Mouse (Mus musculus) central nervous system, embryonic 11.5 days (tissue): ENCODE measurements around the gene Traf3ip2. TPM values are rescaled to one million over a fixed set of nuclear protein-coding genes. Genes with fewer than 3 reads are reported as not detected.

Experiments used
- polyA plus RNA-seq: library from polyadenylated mRNA; depleted of rRNA; stranded (reverse); fragments of >200 nt; gene quantifications from 2 replicates; pipeline ENCODE4 v1.2.3, GENCODE M21; 2012; rRNA removed

The Traf3ip2 gene
- polyA plus RNA-seq = 3.0 and 4.9 TPM in 2 replicates

DNA sequence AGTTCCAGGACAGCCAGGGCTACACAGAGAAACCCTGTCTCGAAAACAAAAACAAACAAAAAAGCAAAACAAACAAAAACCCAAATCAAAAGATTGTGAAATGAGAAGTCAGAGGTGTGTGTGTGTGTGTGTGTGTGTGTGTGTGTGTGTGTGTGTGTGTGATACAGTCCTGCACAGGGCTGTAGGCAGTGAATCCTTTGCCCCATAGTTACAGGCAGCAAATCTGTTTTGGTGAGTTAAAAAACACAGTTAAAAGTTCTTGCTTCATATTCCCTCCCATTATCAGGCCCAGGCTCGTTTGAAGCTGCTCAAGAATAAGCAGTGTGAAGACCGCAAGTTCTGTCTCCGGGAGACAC is at the start of gene Traf3ip2:
Gene Traf3ip2 (plus strand): TSS at position 302 of the 356 bp plus-strand sequence.

Other genes starting within 250 kb of the Traf3ip2 start
- gene Fyn, start 244.1 kb upstream of the Traf3ip2 start, polyA plus RNA-seq = 53.5 and 57.8 TPM in 2 replicates
- gene Rev3l, start 119.2 kb downstream of the Traf3ip2 start, polyA plus RNA-seq = 41.8 and 63.7 TPM in 2 replicates